9 mouse cellular contexts compared by ENCODE assay signal in the genomic region with DNA sequence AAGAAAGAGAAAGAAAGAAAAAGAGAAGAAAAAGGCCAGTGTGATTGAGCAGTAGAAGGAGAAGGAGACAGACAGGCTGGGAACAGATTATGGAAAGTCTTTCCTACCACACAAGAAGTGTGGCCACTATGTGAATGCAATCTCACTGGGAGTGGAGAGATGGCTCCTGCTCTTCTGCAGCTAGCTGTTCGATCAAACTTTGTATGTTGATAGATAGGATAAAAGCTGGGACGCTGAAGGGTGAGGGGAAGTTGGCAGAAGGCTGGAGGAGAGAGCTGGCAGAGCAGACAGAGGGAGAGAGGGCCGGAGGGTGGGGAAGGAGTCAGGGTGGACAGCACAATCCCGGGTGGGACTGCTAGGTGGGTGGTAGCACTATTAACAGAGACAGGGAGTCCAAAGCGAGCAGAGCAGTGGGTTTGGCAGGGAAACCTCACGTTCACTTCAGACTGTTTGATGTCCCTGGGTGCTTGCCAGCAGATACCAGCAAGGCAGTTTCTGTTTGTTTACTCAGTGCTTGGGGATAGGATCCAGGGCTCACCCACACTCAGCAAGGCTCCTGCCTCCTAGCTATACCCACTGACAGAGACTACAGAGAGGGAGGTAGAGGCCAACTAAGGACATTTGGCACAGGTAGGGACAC. TPM values are rescaled to one million over a fixed set of nuclear protein-coding genes. Genes with fewer than 3 reads are reported as not detected.
DNase-seq lines count a peak whose midpoint lies in the region; ATAC-seq and TF ChIP-seq lines count a peak whose summit lies in the region.
"Had no signal": no experiment of that assay in that cellular context is flagged by ENCODE, and none has a peak within 500 bp of the region (broad histone marks: within the 10 kb centered on the region; RNA-seq: fewer than 3 reads in every experiment).

No protein-coding gene starts in this region.

- no peak for TF ChIP-seq CTCF in intestine, postnatal 0 days (IDR thresholded peaks at IDR 0.05; ENCODE audit: low read depth)
- no peak for TF ChIP-seq CTCF in midbrain, postnatal 0 days (IDR thresholded peaks at IDR 0.05)

- no peaks in the 10 kb centered on the region for H3K9me3 ChIP-seq in intestine, postnatal 0 days (ENCODE audit: control insufficient read depth)
- H3K9me3 ChIP-seq in neural tube, embryonic 15.5 days (replicated peaks) = no peaks in the 10 kb centered on the region
- no peaks in the 10 kb centered on the region for H3K9me3 ChIP-seq in midbrain, postnatal 0 days (ENCODE audit: low read length)
- H3K9me3 ChIP-seq: embryonic facial prominence, embryonic 12.5 days had no signal

- H3K36me3 ChIP-seq in intestine, postnatal 0 days (ENCODE audit: control insufficient read depth, insufficient read depth) = no peaks in the 10 kb centered on the region
- no peaks in the 10 kb centered on the region for H3K36me3 ChIP-seq in neural tube, embryonic 15.5 days
- H3K36me3 ChIP-seq in midbrain, postnatal 0 days (ENCODE audit: insufficient read depth, low read length) = no peaks in the 10 kb centered on the region
- H3K36me3 ChIP-seq: embryonic facial prominence, embryonic 12.5 days had no signal

- WGBS in intestine, postnatal 0 days = 24% methylated on average over 6 of the region's 6 CpGs
- 70% methylated on average over 6 of the region's 6 CpGs for WGBS in neural tube, embryonic 15.5 days
- 50% methylated on average over 6 of the region's 6 CpGs for WGBS in midbrain, postnatal 0 days

- no peaks in the 10 kb centered on the region for H3K4me1 ChIP-seq in intestine, postnatal 0 days (replicated peaks; ENCODE audit: control insufficient read depth, insufficient read depth, low read length)
- no peaks in the 10 kb centered on the region; the same call in 1 of the 2 replicates for H3K4me1 ChIP-seq in neural tube, embryonic 15.5 days
- no peaks in the 10 kb centered on the region for H3K4me1 ChIP-seq in midbrain, postnatal 0 days (ENCODE audit: insufficient read depth, low read length)
- H3K4me1 ChIP-seq: embryonic facial prominence, embryonic 12.5 days had no signal

- no peaks in the 10 kb centered on the region for H3K27me3 ChIP-seq in intestine, postnatal 0 days (replicated peaks; ENCODE audit: control insufficient read depth, insufficient read depth, low read length)
- no peaks in the 10 kb centered on the region for H3K27me3 ChIP-seq in neural tube, embryonic 15.5 days (replicated peaks)
- H3K27me3 ChIP-seq in midbrain, postnatal 0 days (ENCODE audit: insufficient read depth, low read length) = no peaks in the 10 kb centered on the region
- H3K27me3 ChIP-seq: embryonic facial prominence, embryonic 12.5 days had no signal

- peak; percentile 13; the same call in 1 of the 2 replicates for ATAC-seq in intestine, postnatal 0 days
- no peak for ATAC-seq in neural tube, embryonic 15.5 days (ENCODE audit: low FRiP score)
- no peak for ATAC-seq in midbrain, postnatal 0 days (ENCODE audit: low FRiP score)

- H3K4me2 ChIP-seq in intestine, postnatal 0 days (replicated peaks; ENCODE audit: low read depth) = no peak overlapping the region; the same call in 1 of the 2 replicates
- no peak overlapping the region for H3K4me2 ChIP-seq in neural tube, embryonic 15.5 days
- no peak overlapping the region for H3K4me2 ChIP-seq in midbrain, postnatal 0 days (ENCODE audit: low read depth, low read length, poor library complexity, severe bottlenecking)
- H3K4me2 ChIP-seq: embryonic facial prominence, embryonic 12.5 days had no signal

- H3K27ac ChIP-seq in intestine, postnatal 0 days (ENCODE audit: low read depth, low read length) = no peak overlapping the region
- H3K27ac ChIP-seq in neural tube, embryonic 15.5 days (replicated peaks) = no peak overlapping the region
- no peak overlapping the region for H3K27ac ChIP-seq in midbrain, postnatal 0 days (ENCODE audit: low read depth, low read length)
- H3K27ac ChIP-seq: embryonic facial prominence, embryonic 12.5 days had no signal

- H3K9ac ChIP-seq in intestine, postnatal 0 days (ENCODE audit: low read depth, low read length) = no peak overlapping the region
- H3K9ac ChIP-seq in neural tube, embryonic 15.5 days (replicated peaks) = no peak overlapping the region
- no peak overlapping the region for H3K9ac ChIP-seq in midbrain, postnatal 0 days (replicated peaks; ENCODE audit: low read length, poor library complexity, severe bottlenecking)
- H3K9ac ChIP-seq: embryonic facial prominence, embryonic 12.5 days had no signal

- H3K4me3 ChIP-seq in intestine, postnatal 0 days (ENCODE audit: low read depth, low read length) = no peak overlapping the region
- no peak overlapping the region for H3K4me3 ChIP-seq in neural tube, embryonic 15.5 days (replicated peaks)
- H3K4me3 ChIP-seq in midbrain, postnatal 0 days (ENCODE audit: low read depth, low read length) = no peak overlapping the region
- H3K4me3 ChIP-seq: embryonic facial prominence, embryonic 12.5 days had no signal

- peak; percentile 27 to 44 for DNase-seq in cerebellum, postnatal 25 days
- DNase-seq in cerebellum, adult 8-10 months = no peak
- DNase-seq in urinary bladder, postnatal 14 days (ENCODE audit: low spot score) = peak; percentile 68
- no peak for DNase-seq in urinary bladder, postnatal 10 days (ENCODE audit: low spot score)
- peak; percentile 69 for DNase-seq in lung, postnatal 10 days
- DNase-seq in midbrain, postnatal 0 days (ENCODE audit: low spot score) = no peak

RNA-seq across cellular contexts. Expression of a gene that starts 35.4 kb away (rescaled TPM):
- 57.5 and 59.5 TPM in 2 replicates for polyA plus RNA-seq in intestine, postnatal 0 days (2015; fragmentation: Nextera tagmentation; extraction: Ambion mirVana)
- polyA plus RNA-seq in neural tube, embryonic 15.5 days (2015; fragmentation: Nextera tagmentation; extraction: Ambion mirVana) = 2.2 and 10.1 TPM in 2 replicates
- 2.1 and 2.2 TPM in 2 replicates for total RNA-seq in midbrain, postnatal 0 days (2014; rRNA removed)
- 2.0 and 2.2 TPM in 2 replicates for polyA plus RNA-seq in midbrain, postnatal 0 days (2015; fragmentation: Nextera tagmentation; extraction: Ambion mirVana)

Comparison
In these comparisons a context has a peak if more than half of its experiments do, and no peak if none do; other contexts are left out.
1. DNase-seq: peak in cerebellum, postnatal 25 days (2 of 2), urinary bladder, postnatal 14 days (single experiment) and lung, postnatal 10 days (single experiment); none in cerebellum, adult 8-10 months (single experiment), urinary bladder, postnatal 10 days (single experiment) and midbrain, postnatal 0 days (single experiment).